Mouse (Mus musculus) neural tube, embryonic 11.5 days (tissue): ENCODE results near the gene Amd2. TPM values are rescaled to one million over a fixed set of nuclear protein-coding genes. Genes with fewer than 3 reads are reported as not detected.

Experiments
- ATAC-seq: fragments of 200-750 bp; cut with Nextera tagmentation; 2 replicates; pipeline ENCODE4 v1.8.0; 2017; ENCODE audit warnings: moderate number of reproducible peaks, mild to moderate bottlenecking, moderate TSS enrichment, moderate library complexity; ENCODE audit not compliant: insufficient read depth, low FRiP score, low TSS enrichment
- DNase-seq: peaks from one replicate; pipeline ENCODE4 v3.0.0-alpha.2; 2015; ENCODE audit warnings: low spot score
- H3K27ac ChIP-seq: fragments of 300-500 bp; sonication (generic); 2 replicates; pipeline ENCODE4 v1.5.1; 2014; ENCODE audit warnings: low read depth, mild to moderate bottlenecking, low read length
- H3K27me3 ChIP-seq: fragments of 300-500 bp; sonication (generic); 2 replicates; pipeline ENCODE4 v1.6.1; 2014; ENCODE audit warnings: mild to moderate bottlenecking, low read length, mixed read lengths; ENCODE audit not compliant: control insufficient read depth, insufficient read depth
- H3K36me3 ChIP-seq: fragments of 300-500 bp; sonication (generic); 2 replicates; pipeline ENCODE4 v1.6.1; 2014; ENCODE audit warnings: mild to moderate bottlenecking, low read length, moderate library complexity, mixed read lengths; ENCODE audit not compliant: control insufficient read depth, insufficient read depth
- H3K4me1 ChIP-seq: fragments of 300-500 bp; sonication (generic); 2 replicates; pipeline ENCODE4 v1.6.1; 2014; ENCODE audit warnings: low read length, mixed read lengths; ENCODE audit not compliant: control insufficient read depth, insufficient read depth
- H3K4me2 ChIP-seq: fragments of 300-500 bp; sonication (generic); 2 replicates; pipeline ENCODE4 v1.6.1; 2014; ENCODE audit warnings: low read depth, mild to moderate bottlenecking, moderate library complexity
- H3K4me3 ChIP-seq: fragments of 300-500 bp; sonication (generic); 2 replicates; pipeline ENCODE4 v1.5.1; 2014; ENCODE audit warnings: low read depth, low read length
- H3K9ac ChIP-seq: fragments of 300-500 bp; sonication (generic); 2 replicates; pipeline ENCODE4 v1.6.1; 2014; ENCODE audit warnings: mild to moderate bottlenecking, low read length
- H3K9me3 ChIP-seq: fragments of 300-500 bp; sonication (generic); 2 replicates; pipeline ENCODE4 v1.6.1; 2016; ENCODE audit warnings: low read length; ENCODE audit not compliant: control insufficient read depth
- WGBS: fragments of 180-500 bp; shearing (Covaris S2); extraction: QIAGEN DNeasy Blood & Tissue Kit; methylation state at CpG from one replicate; pipeline ENCODE4 v1.1.7; 2014; 5-methylcytosine and 5-hydroxymethylcytosine counted together
- polyA plus RNA-seq: library from polyadenylated mRNA; unstranded; fragments of >200 nt; fragmentation: Nextera tagmentation; extraction: Ambion mirVana; gene quantifications from 2 replicates; pipeline ENCODE4 v1.2.1, GENCODE M21; 2014

The Amd2 gene
- 3.6 and 3.8 TPM in 2 replicates for polyA plus RNA-seq

DNA sequence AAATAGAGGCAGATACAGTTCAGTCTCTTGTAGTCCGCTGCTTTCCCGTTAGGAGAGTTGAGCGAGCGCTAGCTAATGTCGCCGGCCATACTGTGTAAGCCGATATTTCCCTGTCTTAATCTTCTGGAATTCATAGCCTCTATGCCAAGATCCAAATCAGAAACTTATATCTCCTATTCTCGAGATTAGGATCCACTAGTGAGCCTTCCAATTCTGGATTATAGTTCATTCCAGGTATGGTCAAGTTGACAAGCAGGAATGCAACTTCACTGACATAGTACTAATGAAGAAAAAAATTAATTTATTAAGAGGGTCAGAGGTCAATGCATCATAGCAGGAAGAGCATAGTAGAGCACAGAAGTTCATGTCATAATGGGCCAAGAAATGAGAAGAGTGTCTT is at the start of gene Amd2:
Amd2 (minus strand) TSS at position 101 of the 400 bp plus-strand sequence.
- Histone ChIP-seq H3K4me3 (no peak within 1 kb of the TSS), H3K27me3 (no peaks in the 10 kb centered on the region), H3K4me2 (no peak within 1 kb of the TSS), H3K36me3 (no peaks in the 10 kb centered on the region), H3K9me3 (no peaks in the 10 kb centered on the region), H3K27ac (no peak within 1 kb of the TSS), H3K9ac (no peak within 1 kb of the TSS), H3K4me1 (no peaks in the 10 kb centered on the region)
- ATAC-seq: no peak
- WGBS: 91% methylated on average over 8 of the region's 8 CpGs
- DNase-seq: no peak

DNA sequence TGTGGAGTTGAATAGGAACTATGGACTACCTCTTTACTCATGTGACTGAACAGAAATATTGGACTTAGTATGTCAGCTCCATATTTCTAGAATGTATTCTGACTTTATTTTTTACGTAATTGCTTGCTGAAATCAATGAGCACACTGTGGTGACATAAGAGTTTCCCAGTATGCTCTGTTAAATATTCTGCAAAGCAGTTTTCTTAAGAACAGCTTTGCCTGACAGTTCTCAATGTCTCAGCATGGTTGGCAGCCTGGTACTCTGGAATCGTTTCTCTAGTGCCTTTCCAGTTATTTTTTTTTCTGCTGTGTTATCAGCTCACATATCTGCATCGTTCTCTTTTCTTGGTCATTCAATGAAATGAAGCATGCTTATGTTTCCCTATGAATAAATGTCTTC is 49.6 kb upstream of the Amd2 start:
- Histone ChIP-seq H3K9me3 (no peaks in the 10 kb centered on the region), H3K4me2 (no peak overlapping the region), H3K9ac (no peak overlapping the region), H3K4me3 (no peak overlapping the region), H3K36me3 (no peaks in the 10 kb centered on the region), H3K27me3 (no peaks in the 10 kb centered on the region), H3K4me1 (no peaks in the 10 kb centered on the region), H3K27ac (no peak overlapping the region)
- ATAC-seq (no peak), DNase-seq (no peak)
- WGBS: 84% methylated on average over 3 of the region's 3 CpGs

DNA sequence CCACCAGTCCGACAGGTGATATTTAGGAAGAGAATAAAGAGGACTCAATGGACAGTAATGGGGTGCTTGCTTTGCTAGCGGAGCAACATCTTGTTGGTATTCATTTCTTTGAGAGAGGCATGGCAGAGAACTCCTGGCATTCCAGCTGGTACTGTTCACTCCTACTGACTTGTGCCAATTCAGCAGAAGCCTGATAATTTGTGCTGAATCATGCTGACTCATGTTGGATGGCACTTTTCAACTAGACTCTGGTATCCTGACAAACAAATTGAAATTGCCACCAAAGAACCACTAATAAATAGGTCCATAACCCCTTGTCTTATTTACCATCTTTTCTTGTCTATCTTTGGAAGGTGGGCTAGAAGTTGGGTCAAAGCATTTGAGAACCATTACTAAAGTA is 25.9 kb upstream of the Amd2 start:
- Histone ChIP-seq H3K4me3 (no peak overlapping the region), H3K9me3 (no peaks in the 10 kb centered on the region), H3K36me3 (no peaks in the 10 kb centered on the region), H3K9ac (no peak overlapping the region), H3K27me3 (no peaks in the 10 kb centered on the region), H3K27ac (no peak overlapping the region), H3K4me1 (no peaks in the 10 kb centered on the region), H3K4me2 (no peak overlapping the region)
- ATAC-seq (no peak), DNase-seq (no peak)
- WGBS: 82% methylated on average over 2 of the region's 2 CpGs

DNA sequence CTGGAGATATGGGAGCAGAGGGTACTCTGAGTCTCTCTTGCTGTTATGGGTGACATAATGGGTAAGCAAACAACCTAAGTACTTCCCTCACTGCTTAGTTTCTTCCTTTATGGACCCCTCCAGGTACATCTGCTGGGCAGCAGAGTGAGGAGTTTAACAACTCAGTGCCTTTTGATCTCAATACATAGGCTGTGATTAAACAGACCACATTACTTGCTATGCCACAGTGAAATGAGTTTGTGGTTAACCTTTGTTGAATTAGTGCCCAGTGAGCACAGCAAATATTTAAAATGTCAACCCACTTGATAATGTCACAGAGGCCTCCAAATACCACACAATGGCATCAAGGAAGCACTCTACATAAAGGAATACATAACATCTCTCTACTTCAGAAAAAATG is 2.6 kb upstream of the Amd2 start:
- H3K36me3 ChIP-seq: no peaks in the 10 kb centered on the region
- H3K4me1 ChIP-seq: no peaks in the 10 kb centered on the region
- no peak overlapping the region for H3K4me2 ChIP-seq
- H3K9me3 ChIP-seq: no peaks in the 10 kb centered on the region
- no peak for DNase-seq
- H3K9ac ChIP-seq: no peak overlapping the region
- H3K27ac ChIP-seq: no peak overlapping the region
- no peak overlapping the region for H3K4me3 ChIP-seq
- no peak for ATAC-seq
- H3K27me3 ChIP-seq: no peaks in the 10 kb centered on the region
